Mouse (Mus musculus) liver, adult (tissue): ENCODE results near the gene Mllt1.

Experiments used
- GATA4 ChIP-seq: IDR thresholded peaks from 2 replicates; pipeline ENCODE4 v1.6.1; 2014; ENCODE audit warnings: mild to moderate bottlenecking, low read length; ENCODE audit not compliant: insufficient replicate concordance

The Mllt1 gene

DNA sequence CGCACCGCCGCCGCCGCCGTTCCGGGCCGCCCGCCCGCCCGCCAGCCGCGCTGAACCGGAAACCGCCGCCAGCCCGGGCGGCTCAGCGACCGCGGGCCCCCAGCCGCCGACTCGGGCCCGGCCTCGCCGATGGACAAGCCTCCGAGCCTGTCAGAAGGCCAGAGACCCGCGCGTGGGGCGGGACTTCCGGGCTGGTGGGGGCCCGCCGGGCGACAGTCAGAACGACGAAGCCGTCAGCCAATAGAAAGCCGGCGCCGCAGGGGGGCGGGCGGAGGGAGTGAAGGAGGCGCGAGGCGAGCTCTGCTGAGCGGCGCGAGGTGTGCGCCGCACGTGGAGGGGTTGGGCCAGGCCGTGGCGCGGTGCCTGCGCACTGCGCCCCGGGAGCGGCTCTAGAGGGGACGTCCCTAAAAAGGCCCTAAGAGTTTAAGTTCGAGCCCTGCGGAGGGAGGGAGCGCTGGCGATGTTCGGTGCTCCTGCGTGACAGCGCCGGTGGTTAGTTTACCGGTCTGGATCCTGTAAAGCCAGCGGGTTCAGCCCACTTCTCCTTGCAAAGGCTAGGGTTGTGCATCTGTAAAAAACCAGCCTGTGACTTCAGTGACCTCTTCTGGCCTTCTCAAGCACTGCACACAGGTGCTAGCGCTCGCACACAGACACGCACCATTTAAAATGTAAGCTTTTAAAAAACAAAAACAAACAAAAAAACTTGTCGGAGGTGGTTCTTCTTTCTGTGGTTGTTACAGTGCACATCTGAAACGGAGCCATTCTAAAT is at the start of gene Mllt1:
Gene Mllt1, minus strand, starts transcription at position 53 of the 769 bp plus-strand sequence.
- no peak; the same call in 1 of the 2 replicates for TF ChIP-seq GATA4

DNA sequence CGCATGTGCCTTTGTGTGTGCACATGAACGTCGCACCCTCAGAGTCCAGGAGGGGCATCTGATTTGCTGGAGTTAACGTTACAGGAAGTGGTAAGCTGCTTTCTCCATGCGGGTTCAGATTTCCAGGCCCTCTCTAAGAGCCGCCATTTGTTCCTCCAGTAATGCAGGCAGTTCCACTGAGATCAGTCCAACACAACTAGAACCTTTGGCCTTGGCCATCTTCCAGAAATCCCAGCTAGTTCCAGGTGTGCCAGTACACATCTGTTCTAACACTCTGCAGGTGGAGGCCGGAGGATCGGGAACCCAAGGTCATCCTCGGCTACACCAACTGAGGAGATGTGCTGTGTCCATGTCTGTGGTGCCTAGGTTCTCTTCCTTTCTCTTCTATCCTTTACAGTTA is 49.7 kb upstream of the Mllt1 start:
- no peak for TF ChIP-seq GATA4

DNA sequence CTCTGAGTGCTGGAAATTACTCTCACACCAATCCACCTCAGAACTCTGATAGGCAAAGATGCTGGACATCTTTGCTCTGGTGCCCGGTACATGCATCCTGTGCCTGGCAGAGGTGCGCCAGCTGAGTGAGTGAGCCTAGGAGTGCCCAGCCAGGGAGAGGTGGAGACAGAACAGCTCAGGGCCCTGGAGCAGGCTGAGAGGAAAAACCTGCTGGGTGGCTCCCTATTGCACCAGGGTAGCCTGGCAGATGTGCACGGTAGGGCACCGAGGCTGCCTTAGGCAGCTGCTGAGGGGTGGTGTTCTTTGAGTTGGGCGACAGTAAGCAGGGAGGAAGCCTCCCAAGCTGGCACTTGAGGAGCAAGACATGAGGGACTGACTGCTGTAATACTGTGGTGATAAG is 46.8 kb upstream of the Mllt1 start, which contains the start of gene Acer1:
Gene Acer1, minus strand, starts transcription at position 114 of the 400 bp plus-strand sequence.
- TF ChIP-seq GATA4, result no peak

DNA sequence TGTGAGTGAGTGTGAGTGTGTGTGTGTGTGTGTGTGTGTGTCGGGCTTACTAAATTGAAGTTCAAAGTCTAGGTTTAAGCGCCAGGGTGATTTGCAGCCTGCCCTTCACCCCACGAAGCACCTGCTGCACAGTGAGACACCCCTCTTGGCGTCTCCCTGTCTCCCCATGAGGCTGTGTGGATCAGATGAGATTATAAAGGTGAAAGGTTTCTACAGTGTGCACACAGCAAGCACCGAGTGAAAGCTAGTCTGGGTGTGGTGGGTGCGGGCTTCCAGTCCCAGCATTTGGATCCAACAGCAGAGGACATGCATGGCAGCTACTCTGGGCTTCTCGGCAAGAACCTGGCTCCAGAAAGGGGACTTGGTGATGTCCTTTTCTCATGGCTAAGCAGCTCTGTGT is 45.8 kb upstream of the Mllt1 start:
- no peak for TF ChIP-seq GATA4

DNA sequence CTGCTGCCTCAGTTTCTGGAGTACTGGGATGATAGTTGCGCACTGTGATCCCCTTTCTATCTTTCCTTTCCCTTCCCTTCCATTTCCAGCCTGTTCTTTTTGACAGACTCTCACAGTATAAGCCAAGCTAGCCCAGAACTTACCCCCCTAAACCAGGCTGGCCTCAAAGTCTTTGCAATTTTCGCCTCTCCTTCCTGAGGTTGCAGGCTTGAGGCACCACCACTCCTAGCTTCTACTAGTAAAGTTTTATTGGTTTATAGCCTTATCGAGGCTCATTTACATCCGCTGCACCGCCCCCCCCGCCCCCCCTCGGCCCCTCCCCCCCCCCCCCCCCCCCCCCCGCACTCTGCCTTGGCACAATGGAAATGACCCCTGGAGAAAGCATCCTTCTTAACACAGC is 44.3 kb upstream of the Mllt1 start:
- TF ChIP-seq GATA4, result no peak

DNA sequence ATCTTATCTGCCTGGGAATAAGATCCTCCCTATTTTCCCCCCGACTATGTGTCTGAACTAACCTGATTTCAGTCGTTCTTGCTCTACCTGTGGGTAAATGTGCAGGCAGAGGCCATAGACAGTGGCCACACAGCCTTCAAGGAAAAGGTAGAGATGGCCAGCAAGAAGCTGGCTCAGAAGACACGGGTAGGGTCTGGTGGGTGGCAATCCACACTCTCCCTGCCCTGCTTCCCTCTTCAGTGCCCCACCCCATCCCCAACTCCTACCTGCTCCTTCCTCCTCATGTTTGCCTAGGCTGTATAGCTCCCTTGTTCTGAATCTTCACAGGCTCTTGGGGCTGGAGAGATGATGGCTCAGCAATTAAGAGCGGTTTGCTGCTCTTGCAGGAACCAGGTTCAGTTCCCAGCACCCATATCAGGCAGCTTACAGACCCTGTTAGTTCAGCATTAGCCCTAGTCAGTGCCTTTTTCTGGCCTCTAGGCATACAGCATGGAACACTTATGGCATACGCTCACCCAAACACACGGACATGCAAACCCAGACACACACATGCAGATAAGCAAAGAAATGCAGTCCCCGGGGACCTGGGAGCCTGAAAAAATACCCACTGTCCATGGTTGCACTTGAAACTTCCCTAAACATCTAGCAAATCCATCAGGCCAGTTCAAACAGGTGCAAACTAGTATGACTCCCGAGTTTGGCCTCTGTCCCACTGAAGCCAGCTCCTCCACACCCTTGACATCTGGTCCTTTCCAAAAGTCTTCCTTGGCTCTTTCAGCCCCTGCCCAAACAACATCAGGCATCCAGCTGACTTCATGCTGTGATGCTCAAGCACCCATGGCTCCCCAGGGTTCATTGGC is 41.5 kb upstream of the Mllt1 start:
- TF ChIP-seq GATA4, result no peak

DNA sequence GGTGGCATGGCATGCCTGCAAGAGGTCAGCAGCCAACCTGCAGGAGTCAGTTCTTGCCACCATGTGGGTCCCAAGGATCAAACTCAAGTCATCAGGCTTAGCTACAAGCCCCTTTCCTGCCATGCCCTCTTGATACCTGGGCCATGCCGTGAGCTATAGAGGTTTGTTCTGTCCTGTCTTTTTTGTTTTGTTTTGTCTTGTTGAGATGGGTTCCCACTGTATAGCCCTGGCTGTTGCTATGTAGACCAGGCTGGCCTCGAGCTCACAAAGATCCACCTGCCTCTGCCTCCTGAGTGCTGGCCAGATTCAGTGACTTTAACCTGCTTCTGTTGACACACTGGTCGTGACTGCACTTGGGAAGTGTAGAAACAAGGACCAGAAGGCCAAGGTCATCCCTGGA is 40.2 kb upstream of the Mllt1 start:
- TF ChIP-seq GATA4, result no peak

DNA sequence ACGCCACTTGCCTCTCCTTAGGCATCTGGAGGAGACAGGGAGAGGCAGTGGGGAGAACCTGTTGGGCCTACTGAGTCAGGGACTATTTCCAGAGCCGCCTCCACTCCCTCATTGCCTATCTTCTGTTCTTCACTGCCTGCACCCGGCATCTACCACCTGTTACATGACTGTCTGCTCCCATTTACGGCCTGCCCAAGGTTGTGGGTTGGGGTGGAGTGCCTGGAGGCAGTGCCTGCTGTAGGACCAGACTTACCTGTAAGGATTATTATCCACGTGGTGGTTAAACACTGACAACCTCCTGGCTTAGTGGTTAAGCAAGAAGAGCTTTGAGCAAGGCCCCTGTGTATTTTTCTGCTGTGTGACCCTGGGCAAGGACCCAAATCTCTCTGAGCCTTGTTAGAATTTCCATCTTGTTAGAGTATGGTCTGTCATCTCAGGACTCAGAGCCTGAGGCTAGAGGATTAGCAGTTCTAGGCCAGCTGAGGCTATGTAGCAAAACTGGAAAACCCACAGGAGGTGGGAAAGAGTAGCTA is 39.6 kb upstream of the Mllt1 start:
- no peak for TF ChIP-seq GATA4

DNA sequence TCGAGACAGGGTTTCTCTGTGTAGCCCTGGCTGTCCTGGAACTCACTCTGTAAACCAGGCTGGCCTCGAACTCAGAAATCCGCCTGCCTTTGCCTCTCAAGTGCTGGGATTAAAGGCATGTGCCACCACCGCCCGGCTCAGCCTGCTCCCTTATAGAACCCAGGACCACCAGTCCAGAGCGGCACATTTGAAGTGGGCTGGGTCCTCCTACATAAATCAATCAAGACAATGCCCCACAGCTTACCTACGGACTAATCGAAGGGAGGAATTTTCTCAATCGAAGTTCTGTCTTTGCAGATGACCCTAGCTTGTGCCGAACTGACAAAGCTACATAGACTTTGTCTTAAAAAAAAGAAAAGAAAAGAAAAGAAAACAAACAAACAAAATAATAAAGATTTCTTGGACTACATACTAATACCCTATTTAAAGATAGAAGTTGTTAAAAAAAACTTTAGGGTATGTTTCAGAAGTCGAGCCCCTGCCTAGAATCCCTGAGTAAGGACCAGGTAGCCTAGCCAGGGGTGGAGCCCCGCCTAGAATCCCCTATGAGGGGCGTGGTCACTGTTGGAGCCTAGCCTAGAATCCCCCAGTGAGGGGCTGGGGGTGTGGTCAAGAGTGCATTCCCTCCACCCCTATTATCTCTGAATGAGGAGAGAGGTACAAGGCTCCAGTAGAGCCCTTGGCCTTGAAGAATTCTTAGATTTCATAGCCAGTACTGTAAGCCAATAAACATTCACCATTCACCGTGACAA is 38.9 kb upstream of the Mllt1 start:
- TF ChIP-seq GATA4, result no peak

DNA sequence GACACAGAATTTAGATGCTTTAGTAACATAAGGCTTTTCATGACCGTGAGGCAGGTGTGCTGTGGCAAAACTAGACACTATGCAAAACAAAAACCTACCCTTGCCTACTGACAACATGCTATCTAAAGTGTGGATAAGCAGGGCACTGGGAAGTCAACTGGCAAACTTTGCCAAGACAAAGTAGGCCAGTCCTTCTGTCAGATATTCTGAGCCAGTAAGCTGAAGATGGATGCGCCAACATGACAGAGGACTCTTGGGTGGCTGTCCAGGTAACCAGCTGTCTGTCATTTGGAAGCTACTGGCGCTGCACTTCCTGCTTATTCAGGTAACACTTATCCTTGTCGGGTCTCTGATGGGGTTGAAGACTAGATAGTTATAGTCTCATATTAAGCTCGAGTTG is 34.9 kb upstream of the Mllt1 start:
- TF ChIP-seq GATA4, result no peak

DNA sequence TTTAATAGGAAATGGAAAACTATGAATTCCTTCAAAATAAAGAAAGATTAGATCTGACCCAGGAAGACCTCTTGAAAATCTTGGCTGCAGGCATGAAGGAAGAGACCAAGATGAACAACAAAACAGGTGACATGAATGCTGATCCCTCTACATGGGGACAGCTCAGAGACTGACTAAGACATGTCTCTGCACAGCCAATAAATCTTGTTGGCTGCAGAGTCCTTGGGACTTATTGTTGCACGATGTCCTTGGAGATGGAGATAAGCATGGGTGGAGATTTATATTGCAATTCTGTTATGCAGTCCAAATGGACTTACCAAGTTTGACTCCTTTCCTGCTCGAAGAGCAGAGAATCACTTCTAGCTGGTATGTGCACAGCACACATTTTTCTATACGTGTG is 34.1 kb upstream of the Mllt1 start:
- TF ChIP-seq GATA4, result no peak

DNA sequence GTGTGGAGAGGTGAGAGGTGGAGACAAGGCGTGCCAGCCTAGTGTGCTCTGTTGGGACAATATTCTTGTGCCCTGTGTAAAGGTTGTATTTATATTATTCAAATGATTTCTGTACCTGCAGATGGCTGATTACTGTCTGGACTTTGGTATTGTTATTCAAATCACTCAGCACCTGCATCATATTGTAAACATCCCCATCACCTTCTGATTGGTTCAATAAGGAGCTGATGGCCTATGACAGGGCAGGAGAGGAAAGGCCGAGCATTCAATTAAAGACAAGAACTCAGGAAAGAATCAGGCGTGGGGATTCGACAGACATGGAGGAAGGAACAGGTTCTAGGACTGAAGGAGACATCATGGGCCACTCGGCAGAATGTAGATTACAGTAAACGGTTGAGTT is 28.4 kb upstream of the Mllt1 start:
- no peak for TF ChIP-seq GATA4

DNA sequence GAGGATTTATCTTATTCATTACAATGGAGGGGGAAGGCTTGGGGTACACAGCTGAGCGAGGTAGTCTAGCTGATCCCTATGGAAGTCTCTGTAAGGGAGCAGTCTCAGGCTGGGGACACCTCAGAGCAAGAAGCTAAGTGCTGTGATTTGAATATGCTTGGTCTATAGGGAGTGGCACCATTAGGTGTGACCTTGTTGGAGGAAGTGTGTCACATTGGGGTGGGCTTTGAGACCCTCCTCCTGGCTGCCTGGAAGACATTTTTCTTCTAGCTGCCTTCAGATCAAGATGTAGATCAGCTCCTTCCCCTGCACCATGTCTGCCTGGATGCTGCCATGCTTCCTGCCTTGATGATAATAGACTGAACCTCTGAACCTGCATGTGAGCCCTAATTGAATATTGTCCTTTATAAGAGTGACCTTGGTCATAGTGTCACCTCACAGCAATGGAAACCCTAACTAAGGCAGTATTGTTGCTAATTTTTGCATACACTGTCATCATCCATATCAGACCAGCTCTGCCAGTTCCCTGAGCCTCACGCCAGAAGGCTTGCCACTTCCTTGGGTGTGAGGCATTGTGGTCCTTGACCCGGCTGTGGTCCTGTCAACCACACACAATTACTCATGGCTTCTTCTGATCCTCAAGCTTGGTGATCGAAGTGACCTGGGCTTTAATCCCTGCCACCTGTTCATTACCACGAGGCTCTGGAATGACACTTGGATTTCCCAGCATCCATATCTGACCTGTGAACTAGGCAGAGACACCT is 27.6 kb upstream of the Mllt1 start:
- TF ChIP-seq GATA4, result no peak

DNA sequence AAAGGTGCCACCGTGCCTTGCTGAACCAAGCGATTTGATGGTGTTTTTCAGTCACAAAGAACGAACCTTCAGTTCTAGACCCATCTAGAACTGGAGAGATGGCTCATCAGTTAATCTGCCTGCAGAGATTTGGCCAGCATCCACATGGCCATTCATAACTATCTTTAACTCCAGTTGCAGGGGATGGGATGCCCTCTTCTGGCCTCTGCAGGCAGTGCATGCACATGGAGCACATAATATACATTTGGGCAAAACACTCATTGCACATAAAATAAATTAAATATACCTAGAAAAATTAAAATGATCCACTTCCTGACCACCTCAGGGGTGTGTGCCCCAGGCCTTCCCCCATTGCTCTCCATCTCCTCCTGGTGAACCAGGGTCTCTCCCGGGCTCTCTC is 26.7 kb upstream of the Mllt1 start:
- TF ChIP-seq GATA4, result no peak

DNA sequence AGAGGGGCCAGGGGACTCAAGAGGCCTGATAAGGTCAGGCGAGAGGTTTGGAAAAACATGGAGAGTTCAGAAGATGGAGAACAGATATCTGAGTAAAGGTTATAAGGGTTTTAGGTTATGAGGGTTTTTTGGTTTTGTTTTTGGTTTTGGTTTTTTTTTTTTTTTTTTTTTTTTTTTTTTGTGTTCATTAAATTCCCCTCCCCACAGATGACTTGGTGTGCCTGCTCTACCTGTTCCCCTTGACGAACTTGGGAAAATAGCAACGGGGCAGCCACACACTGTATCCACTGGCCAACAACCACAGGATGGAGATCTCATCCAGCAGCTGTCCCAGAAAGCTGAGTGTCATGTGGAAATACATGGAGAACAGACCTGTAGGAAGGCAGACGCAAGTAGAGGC is 23.5 kb upstream of the Mllt1 start:
- TF ChIP-seq GATA4, result no peak

DNA sequence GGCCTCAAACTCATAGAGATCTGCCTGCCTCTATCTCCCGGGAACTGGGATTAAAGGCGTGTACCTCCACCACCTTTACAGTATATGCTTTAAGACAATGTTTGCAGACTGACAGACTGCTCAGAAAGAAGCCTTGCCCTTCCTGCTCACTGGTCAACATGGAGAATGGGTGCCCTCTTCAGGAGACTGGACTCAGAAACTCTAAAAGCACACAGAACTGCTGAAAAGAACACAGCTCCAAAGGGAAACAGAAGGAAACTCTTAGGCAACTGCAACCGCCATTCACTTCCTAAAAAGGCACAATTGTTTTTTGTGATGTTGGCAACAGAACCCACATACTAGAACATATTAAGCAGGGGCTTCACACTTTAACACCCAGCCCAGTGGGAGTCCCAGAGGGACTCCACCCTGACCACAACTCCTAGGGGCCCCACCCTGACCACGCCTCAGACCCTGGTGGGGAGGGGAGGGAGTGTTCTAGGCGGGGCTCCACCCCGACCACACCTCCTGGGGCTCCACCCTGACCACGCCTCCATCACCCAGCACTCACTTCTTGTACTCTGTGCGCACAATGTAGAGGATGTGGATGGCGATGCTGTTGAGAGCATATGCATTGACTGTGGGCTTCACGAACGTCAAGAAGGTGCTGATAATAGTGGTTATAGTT is 22.7 kb upstream of the Mllt1 start:
- no peak for TF ChIP-seq GATA4
